Mouse (Mus musculus) lung, postnatal 0 days (tissue): ENCODE data around the gene 1700017B05Rik. TPM values are rescaled to one million over a fixed set of nuclear protein-coding genes. Genes with fewer than 3 reads are reported as not detected.

Experiments
- ATAC-seq: fragments of 200-750 bp; cut with Nextera tagmentation; 2 replicates; pipeline ENCODE4 v1.8.0; 2017; ENCODE audit warnings: moderate library complexity
- DNase-seq: peaks from one replicate; pipeline ENCODE4 v3.0.0-alpha.2; 2016; ENCODE audit warnings: low spot score
- H3K27ac ChIP-seq: fragments of 300-500 bp; sonication (generic); 2 replicates; pipeline ENCODE4 v1.5.1; 2014; ENCODE audit warnings: antibody characterized with exemption, mild to moderate bottlenecking, low read length, mixed read lengths
- H3K27me3 ChIP-seq: fragments of 300-500 bp; sonication (generic); replicated peaks from 2 replicates; pipeline ENCODE4 v1.6.1; 2014; ENCODE audit warnings: low read length, mixed read lengths; ENCODE audit not compliant: insufficient read depth
- H3K36me3 ChIP-seq: fragments of 300-500 bp; sonication (generic); 2 replicates; pipeline ENCODE4 v1.6.1; 2014; ENCODE audit warnings: low read length, mixed read lengths; ENCODE audit not compliant: insufficient read depth
- H3K4me1 ChIP-seq: fragments of 300-500 bp; sonication (generic); 2 replicates; pipeline ENCODE4 v1.6.1; 2014; ENCODE audit warnings: antibody characterized with exemption, low read depth, low read length, mixed read lengths; ENCODE audit not compliant: insufficient read depth
- H3K4me2 ChIP-seq: fragments of 300-500 bp; sonication (generic); replicated peaks from 2 replicates; pipeline ENCODE4 v1.6.1; 2014; ENCODE audit warnings: low read depth, mild to moderate bottlenecking, low read length, moderate library complexity, mixed read lengths
- H3K4me3 ChIP-seq: fragments of 300-500 bp; sonication (generic); 2 replicates; pipeline ENCODE4 v1.5.1; 2014; ENCODE audit warnings: low read depth, low read length
- H3K9ac ChIP-seq: fragments of 300-500 bp; sonication (generic); replicated peaks from 2 replicates; pipeline ENCODE4 v1.6.1; 2014; ENCODE audit warnings: low read depth, mild to moderate bottlenecking
- H3K9me3 ChIP-seq: fragments of 300-500 bp; sonication (generic); 2 replicates; pipeline ENCODE4 v1.6.1; 2016; ENCODE audit warnings: low read length, mixed read lengths
- CTCF ChIP-seq: IDR thresholded peaks from 2 replicates; pipeline ENCODE4 v1.5.1; 2016; ENCODE audit warnings: antibody characterized with exemption, mild to moderate bottlenecking
- EP300 ChIP-seq: IDR thresholded peaks from 2 replicates; pipeline ENCODE4 v1.6.1; 2016; ENCODE audit warnings: antibody characterized with exemption, mild to moderate bottlenecking, control low read depth
- WGBS: fragments of 180-500 bp; shearing (Covaris S2); extraction: QIAGEN DNeasy Blood & Tissue Kit; methylation state at CpG from one replicate; pipeline ENCODE4 v1.1.7; 2014; 5-methylcytosine and 5-hydroxymethylcytosine counted together
- polyA plus RNA-seq: library from polyadenylated mRNA; unstranded; fragments of >200 nt; fragmentation: Nextera tagmentation; extraction: Ambion mirVana; gene quantifications from 2 replicates; pipeline ENCODE4 v1.2.1, GENCODE M21; 2015

The 1700017B05Rik gene
- polyA plus RNA-seq, 1 experiment from 2014 or later, result 15.6 TPM

GRCm38 (mm10) chr9:57246482-57246881, 15.9 kb downstream of the 1700017B05Rik start:
- no peaks in the 10 kb centered on the region for H3K9me3 ChIP-seq
- H3K4me2 ChIP-seq, result no peak overlapping the region
- WGBS, result 82% methylated on average over 5 of the region's 5 CpGs
- TF ChIP-seq EP300 (no peak), CTCF (no peak)
- DNase-seq, result no peak
- H3K4me1 ChIP-seq, result no peaks in the 10 kb centered on the region
- H3K36me3 ChIP-seq, result no peaks in the 10 kb centered on the region
- no peak overlapping the region for H3K4me3 ChIP-seq
- H3K27me3 ChIP-seq, result no peaks in the 10 kb centered on the region
- H3K9ac ChIP-seq, result no peak overlapping the region
- no peak overlapping the region for H3K27ac ChIP-seq
- ATAC-seq, result no peak

GRCm38 (mm10) chr9:57244106-57244685, 18.2 kb downstream of the 1700017B05Rik start:
- ATAC-seq (no peak), DNase-seq (peak; percentile 29)
- H3K4me2 ChIP-seq, result no peak overlapping the region
- TF ChIP-seq EP300, result no peak
- no peak for TF ChIP-seq CTCF
- H3K9me3 ChIP-seq, result no peaks in the 10 kb centered on the region
- H3K9ac ChIP-seq, result no peak overlapping the region
- no peaks in the 10 kb centered on the region for H3K27me3 ChIP-seq
- no peaks in the 10 kb centered on the region for H3K4me1 ChIP-seq
- WGBS, result 34% methylated on average over 7 of the region's 7 CpGs
- no peak overlapping the region for H3K4me3 ChIP-seq
- H3K36me3 ChIP-seq, result no peaks in the 10 kb centered on the region
- H3K27ac ChIP-seq, result no peak overlapping the region

- WGBS, result 21% methylated on average over 5 of the region's 5 CpGs
- Histone ChIP-seq H3K4me3 (no peak overlapping the region), H3K4me2 (no peak overlapping the region), H3K27me3 (no peaks in the 10 kb centered on the region), H3K27ac (no peak overlapping the region), H3K9me3 (no peaks in the 10 kb centered on the region), H3K9ac (no peak overlapping the region), H3K36me3 (no peaks in the 10 kb centered on the region), H3K4me1 (no peaks in the 10 kb centered on the region)
- TF ChIP-seq CTCF (no peak), EP300 (no peak)
- no peak for ATAC-seq
- DNase-seq, result no peak
Observed at GRCm38 (mm10) chr9:57242916-57243315, 19.5 kb downstream of the 1700017B05Rik start.

- Histone ChIP-seq H3K4me3 (no peak overlapping the region), H3K27ac (no peak overlapping the region), H3K36me3 (no peaks in the 10 kb centered on the region), H3K4me2 (no peak overlapping the region), H3K4me1 (no peaks in the 10 kb centered on the region), H3K9me3 (no peaks in the 10 kb centered on the region), H3K9ac (no peak overlapping the region), H3K27me3 (no peaks in the 10 kb centered on the region)
- no peak for ATAC-seq
- TF ChIP-seq CTCF, result no peak
- TF ChIP-seq EP300, result no peak
- WGBS, result 82% methylated on average over 5 of the region's 5 CpGs
- no peak for DNase-seq
Observed at GRCm38 (mm10) chr9:57241111-57241510, 21.3 kb downstream of the 1700017B05Rik start.

- H3K27me3 ChIP-seq, result no peaks in the 10 kb centered on the region
- ATAC-seq (no peak), DNase-seq (no peak)
- no peak overlapping the region for H3K27ac ChIP-seq
- no peaks in the 10 kb centered on the region for H3K36me3 ChIP-seq
- H3K9me3 ChIP-seq, result no peaks in the 10 kb centered on the region
- no peak overlapping the region for H3K9ac ChIP-seq
- WGBS, result 69% methylated on average over 2 of the region's 2 CpGs
- no peak overlapping the region for H3K4me2 ChIP-seq
- no peak overlapping the region for H3K4me3 ChIP-seq
- H3K4me1 ChIP-seq, result no peaks in the 10 kb centered on the region
- no peak for TF ChIP-seq EP300
- no peak for TF ChIP-seq CTCF
Observed at GRCm38 (mm10) chr9:57238220-57238619, 24.2 kb downstream of the 1700017B05Rik start.

GRCm38 (mm10) chr9:57237705-57238104, 24.7 kb downstream of the 1700017B05Rik start:
- no peak overlapping the region for H3K4me3 ChIP-seq
- H3K9ac ChIP-seq, result no peak overlapping the region
- H3K36me3 ChIP-seq, result no peaks in the 10 kb centered on the region
- H3K4me1 ChIP-seq, result no peaks in the 10 kb centered on the region
- TF ChIP-seq CTCF, result no peak
- TF ChIP-seq EP300, result no peak
- no peak for ATAC-seq
- DNase-seq, result no peak
- WGBS, result 85% methylated on average over 5 of the region's 5 CpGs
- no peaks in the 10 kb centered on the region for H3K9me3 ChIP-seq
- H3K27me3 ChIP-seq, result no peaks in the 10 kb centered on the region
- H3K27ac ChIP-seq, result no peak overlapping the region
- no peak overlapping the region for H3K4me2 ChIP-seq

- no peak for TF ChIP-seq EP300
- TF ChIP-seq CTCF, result no peak
- Histone ChIP-seq H3K27me3 (no peaks in the 10 kb centered on the region), H3K27ac (no peak within 1 kb of the TSS), H3K4me2 (no peak within 1 kb of the TSS), H3K9me3 (no peaks in the 10 kb centered on the region), H3K4me3 (no peak within 1 kb of the TSS), H3K36me3 (no peaks in the 10 kb centered on the region), H3K4me1 (no peaks in the 10 kb centered on the region), H3K9ac (no peak within 1 kb of the TSS)
- WGBS, result 90% methylated on average over 2 of the region's 2 CpGs
- DNase-seq (no peak), ATAC-seq (no peak)
Observed at GRCm38 (mm10) chr9:57236256-57236655, 26.2 kb downstream of the 1700017B05Rik start, which contains the start of gene Trcg1. Gene Trcg1, plus strand, starts transcription at chr9:57236556.
